Mouse (Mus musculus): ENCODE results near the gene Eif4a1.
A peak's percentile ranks its signal among the peaks of the same experiment; 100 is the strongest.
"Not testable (repeated sequence)": the region's sequence is repeated elsewhere in the genome, so short reads cannot be mapped to it uniquely, and the experiment has no call there.

Eif4a1 gene

DNA sequence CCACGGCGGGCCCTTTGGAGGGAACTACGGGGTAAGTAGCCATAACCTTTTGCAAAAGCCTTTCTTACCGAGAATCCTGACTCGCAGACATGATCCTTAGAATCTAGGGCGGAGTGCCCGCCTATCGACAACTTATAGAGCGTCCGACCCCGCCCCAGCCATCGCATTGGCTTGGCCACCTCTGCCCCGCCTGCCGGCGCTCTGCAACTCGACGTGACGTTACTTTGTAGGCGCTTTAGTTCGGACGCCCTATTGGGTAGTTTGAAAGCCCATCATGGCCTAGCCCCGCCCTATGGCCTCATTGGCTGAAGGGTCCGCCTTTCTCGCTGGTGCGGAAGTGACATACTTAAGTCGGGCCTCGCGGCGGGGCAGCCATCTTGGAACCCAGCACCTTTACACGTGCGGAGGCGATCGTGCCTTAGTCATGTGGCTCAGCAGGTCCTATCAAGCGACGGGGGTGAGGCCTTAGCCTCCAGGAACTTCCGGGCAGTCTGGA, at the start of gene Eif4a1:
Gene Eif4a1 (minus strand): TSS at position 213 of the 496 bp plus-strand sequence.
- ATAC-seq (ENCODE audit: insufficient number of reproducible peaks, low FRiP score, low TSS enrichment) = peak; percentile 92

DNA sequence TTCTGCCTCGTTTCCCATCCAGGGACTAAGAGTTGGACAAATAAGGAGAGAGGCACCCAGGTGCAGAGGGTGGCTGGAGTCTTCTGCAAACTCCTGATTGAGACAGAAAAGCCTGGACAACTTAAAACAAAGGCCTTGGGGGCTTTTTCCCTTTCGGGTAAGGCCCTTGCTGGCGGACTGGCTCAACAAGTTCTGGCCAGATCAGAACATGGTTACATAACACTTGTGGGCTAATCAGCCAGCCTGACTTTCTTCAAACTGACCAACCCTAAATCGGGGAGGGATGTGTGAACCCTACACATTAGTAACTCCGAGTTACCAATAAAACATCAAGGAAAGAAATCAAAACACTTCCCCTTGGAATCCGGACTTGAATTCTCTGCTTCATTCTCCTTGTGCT, 48.6 kb upstream of the Eif4a1 start:
- ATAC-seq (ENCODE audit: insufficient number of reproducible peaks, low FRiP score, low TSS enrichment) = no peak

DNA sequence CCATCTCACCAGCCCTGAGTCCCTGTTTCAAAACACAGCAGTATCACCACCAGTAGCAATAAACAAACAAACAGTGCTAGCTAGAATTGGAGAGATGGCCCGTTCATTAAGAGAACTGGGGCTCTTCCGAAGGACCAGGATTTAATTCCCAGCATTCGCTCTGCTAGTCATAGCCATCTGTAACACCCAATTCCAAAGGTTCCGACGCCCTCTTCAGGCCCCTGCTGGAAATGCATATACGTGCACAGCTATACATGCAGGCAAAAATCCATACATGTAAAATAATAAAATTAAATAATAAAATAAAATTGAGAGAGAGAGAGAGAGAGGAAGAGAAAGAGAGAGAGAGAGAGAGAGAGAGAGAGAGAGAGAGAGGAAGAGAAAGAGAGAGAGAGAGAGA, 47.2 kb upstream of the Eif4a1 start:
- ATAC-seq (ENCODE audit: insufficient number of reproducible peaks, low FRiP score, low TSS enrichment) = no peak

DNA sequence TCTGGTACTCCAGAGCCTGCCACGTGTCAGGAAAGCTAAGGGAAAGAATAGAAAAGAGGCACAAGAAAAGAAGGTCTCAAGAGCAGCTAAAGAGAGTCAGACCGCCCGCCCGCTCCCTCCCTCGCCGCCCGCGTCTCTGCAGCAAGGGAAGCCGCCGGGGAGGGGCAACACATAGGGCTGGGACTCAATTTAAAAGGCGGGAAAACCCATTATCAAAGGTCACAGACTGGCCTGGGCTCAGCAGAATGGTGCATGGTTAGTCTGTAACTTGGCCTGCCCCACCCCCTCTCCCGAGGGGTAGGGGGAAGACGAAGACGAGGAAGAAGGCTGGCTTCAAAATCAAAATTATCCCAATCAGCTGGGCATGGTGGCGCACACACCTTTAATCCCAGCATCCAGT, 46.4 kb upstream of the Eif4a1 start:
- ATAC-seq (ENCODE audit: insufficient number of reproducible peaks, low FRiP score, low TSS enrichment) = no peak

DNA sequence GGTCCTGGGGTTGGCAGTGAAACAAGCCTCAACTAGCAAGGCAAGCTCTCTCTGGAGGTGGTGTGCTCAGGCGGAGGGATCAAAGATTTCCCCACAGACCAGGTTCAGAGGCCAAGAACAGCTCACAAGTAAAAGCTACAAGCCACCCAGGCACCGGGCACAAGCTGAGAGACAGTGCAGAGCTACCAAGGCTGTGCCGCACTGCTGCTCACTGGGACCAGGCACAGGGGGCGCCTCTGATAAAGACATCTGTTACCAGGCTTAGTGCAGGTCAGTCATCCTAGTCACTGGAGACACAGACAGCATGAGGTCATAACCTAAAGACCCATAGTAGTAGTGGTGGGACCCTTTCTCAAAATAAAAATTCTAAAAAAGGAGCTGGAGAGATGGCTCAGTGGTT, 44.7 kb upstream of the Eif4a1 start:
- no peak for ATAC-seq (ENCODE audit: insufficient number of reproducible peaks, low FRiP score, low TSS enrichment)

DNA sequence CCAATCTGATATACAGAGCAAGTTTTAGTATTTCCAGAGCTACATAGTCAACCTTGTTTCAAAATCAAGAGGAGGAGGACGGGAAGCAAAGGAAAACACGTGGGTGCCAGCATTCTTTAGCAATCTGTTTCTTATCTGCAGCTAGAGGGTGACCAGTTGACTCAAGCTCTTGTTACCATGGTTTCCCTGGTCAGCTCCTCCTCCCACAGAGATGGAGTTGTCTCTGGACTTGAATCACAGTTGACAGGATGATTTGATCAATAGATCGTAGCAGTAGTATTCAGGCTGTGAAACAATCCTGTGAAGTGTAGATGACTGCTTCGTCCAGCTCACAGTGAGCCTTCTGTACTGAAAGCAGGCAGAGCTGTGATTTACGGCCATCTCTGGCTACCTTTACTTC, 43.7 kb upstream of the Eif4a1 start:
- ATAC-seq (ENCODE audit: insufficient number of reproducible peaks, low FRiP score, low TSS enrichment) = no peak

DNA sequence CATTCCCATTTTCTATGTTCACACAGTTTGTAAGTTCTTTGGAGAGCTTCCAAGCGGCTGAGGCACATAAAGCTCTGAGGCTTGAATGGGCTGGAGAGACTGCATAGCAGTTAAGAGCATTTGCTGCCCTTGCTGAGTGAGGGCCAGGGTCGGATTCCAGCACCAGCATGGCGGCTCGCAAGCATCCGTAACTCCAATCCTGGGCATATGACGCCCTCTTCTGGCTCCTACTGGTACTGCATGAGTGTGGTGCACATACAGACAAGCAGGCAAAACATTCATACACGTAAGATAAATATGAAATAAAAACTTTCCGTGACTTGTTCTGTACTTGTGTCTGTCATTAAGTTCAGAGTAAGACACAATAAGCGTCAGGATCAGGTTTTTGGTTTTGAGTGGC, 43.3 kb upstream of the Eif4a1 start:
- ATAC-seq (ENCODE audit: insufficient number of reproducible peaks, low FRiP score, low TSS enrichment) = no peak

DNA sequence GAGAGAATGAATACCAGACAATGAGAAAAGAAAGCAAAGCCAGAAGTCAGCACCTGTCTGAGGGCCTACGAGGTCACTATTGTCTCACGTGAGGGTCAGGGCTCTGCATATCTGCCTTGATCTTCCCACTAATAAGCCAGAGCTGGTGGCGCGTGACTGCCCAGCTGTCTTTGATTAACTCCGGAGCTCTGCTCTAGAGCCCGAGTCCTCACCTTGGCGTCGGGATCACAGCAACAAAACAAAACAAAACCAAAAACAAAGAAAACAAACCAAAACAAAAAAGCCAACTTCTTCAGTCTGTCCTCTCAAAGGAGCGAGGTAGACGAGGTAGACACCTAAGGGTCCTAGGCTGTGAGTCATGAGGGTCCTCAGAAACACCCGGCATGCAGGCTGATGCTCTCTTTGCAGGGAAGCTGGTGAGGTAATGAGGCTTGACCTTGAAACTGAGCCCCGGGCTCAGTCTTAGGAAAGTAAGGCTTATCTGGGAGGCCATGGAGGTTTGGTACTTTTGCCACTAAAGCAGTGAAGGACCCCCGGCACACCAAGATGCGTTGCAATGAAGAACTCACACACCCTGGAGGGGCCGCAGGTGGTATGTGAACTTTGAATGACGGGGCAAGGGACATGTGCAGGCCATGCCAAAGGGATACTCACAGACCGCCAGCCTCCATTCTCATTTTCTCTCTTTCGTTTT, 42.6 kb upstream of the Eif4a1 start:
- no peak for ATAC-seq (ENCODE audit: insufficient number of reproducible peaks, low FRiP score, low TSS enrichment)

DNA sequence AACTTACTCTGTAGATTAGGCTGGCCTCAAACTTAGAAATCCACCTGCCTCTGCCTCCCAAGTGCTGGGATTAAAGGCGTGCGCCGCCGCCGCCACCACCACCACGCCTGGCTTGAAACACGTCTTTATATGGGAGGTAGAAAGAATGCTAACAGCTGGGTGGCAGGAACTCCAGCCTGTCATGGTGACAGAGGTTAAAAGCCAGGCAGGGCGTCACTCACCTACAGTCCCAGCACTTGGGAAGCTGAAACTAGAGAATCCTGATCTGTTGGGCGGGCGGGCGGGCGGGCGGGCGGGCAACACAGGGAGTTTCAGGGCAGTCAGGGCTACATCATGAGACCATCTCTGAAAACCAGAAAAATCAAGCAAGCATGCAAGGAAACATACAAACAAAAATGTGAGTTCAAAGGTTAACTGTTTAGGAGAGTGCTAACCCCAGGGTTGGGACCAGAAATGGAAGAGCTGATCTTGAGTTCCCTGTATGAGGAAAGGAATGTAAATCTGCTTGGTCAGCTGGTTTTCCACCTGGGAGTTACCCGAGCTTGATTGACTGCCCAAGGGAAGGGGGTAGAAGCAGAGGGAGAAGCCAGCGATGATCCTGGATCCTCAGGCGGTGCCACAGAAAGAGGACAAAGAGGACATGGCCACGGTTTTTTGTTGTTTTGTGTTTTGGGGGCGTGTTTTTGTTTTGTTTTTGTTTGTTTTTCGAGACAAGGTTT, 40.9 kb upstream of the Eif4a1 start:
- ATAC-seq (ENCODE audit: insufficient number of reproducible peaks, low FRiP score, low TSS enrichment) = no peak

DNA sequence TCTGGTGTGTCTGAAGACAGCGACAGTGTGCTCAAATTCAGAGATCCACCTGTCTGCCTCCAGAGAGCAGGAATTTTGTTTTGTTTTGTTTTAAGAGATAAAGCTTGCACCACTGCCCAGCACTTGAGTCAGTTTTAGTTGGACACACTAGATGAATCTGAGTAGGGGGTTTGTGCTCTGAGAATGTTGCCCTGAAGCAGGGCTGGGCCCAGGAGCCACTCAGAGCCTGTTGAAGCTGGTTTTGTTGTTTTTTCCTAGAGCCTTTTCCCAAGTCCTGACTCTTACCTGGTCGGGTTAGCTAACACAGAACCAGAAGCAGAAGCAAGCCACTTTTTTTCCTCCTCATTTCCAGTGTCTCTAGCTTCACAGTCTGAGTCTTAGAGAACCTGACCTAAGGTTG, 38.9 kb upstream of the Eif4a1 start:
- ATAC-seq (ENCODE audit: insufficient number of reproducible peaks, low FRiP score, low TSS enrichment) = no peak

DNA sequence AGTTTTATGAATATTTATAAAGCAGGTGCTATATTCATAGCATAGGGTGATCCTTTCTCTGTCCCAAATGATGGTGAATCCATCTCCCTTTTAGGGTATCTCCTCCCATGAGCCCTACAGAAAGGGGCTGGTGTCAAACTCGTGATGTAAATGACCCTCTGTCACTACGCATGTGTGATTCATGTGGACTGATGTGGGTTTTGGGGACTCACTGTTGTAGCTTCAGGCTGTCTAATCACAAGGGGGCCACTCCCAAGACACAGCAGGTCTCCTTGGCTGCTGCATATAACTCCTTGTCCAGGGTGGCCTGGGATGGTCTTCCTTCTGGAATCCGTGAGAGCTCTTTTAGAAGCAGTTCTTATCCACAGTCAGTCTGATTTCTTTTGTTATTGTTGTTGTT, 38.2 kb upstream of the Eif4a1 start:
- ATAC-seq (ENCODE audit: insufficient number of reproducible peaks, low FRiP score, low TSS enrichment) = no peak

DNA sequence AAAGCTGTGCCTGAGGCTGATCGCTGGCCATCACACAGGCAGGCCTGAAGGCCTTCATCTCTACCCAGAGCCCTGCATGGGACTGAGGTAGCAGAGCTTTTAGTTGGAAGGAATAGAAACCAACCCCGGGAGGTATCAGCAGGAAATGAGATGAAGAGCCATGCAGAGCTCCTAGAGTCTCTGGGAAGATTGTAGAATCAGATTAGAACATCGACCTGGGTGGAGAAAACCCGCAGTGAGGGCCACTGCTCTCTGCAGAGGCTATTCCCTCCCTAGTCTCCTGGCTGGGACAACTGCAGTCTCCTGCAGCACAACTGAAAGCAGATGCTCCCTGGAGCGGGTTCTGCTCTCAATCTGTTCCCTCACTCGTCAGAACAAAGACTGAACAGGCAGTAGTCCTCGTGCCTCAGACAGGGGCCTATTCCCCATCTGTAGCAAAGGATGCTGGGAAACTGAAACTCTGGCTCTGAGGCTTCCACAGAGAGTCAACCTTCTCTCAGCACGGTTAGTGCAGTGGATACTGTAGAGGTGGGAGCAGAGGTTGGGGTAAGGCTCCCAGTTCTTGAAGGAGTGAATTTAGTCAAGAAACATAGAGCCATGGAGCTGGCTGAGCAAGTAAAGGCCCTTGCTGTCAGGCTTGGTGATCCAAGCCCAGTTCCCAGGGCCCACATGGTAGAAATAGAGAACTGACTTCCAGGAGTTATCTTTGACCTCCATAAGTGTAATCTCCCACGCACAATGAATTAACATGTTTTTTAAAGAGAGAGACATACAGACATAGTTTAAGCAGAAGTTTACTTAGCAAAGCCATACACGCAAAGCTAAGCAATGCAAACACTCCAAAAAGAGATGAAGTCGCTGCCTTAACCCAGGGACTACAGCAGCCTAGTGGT, 37.6 kb upstream of the Eif4a1 start:
- ATAC-seq (ENCODE audit: insufficient number of reproducible peaks, low FRiP score, low TSS enrichment) = no peak

DNA sequence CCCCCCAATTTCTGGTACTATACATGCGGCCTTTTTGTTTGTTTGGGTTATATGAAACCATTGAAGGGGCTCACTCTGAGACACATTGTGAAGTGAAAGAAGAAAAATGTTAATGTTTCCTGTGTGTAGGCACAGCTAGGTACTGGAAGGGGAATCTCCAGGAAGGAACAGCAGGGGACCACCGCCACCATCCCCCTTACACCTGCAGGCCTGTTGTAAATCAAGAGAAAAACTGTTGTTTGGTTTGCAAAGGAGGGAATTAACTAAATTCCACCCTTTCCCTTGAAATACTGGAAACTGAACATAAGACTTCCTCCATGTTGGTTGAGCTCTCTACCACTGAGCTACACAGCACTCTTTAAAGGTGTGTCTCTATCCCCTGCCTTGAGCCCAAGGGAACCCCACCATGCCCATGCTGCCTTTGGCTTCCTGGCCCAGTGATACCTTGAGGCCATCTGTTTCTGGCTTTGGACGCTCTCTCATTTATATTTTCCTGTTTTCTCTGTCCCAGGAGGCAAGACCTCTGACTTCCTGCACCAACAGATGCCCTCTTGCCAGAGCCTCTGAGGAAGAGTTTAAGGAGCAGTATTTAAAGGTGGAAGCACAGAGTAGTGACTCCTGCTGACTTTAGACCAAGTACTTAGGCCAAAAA, 36.5 kb upstream of the Eif4a1 start:
- ATAC-seq (ENCODE audit: insufficient number of reproducible peaks, low FRiP score, low TSS enrichment) = no peak

DNA sequence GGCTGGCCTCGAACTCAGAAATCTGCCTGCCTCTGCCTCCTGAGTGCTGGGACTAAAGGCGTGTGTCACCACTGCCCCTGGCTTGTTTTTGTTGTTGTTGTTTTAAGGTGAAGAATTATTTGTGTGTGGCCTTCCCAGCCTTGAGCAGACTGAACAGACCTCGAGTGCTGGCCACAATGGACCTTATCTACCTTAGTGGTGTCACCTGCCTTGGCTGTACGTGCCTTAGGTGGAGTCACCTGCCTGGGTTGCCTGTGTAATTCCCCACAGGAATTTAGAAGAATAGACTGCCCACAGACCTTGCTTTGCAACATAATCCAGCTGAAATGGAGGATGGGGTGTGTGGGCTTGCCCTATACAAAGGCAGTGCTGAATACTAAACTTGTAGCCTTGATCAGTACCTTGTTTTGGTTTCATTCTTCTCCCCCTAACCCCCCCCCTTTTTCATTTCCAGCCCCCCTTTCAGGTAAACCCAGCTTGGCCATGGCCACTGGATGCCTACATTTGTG, 35.7 kb upstream of the Eif4a1 start:
- ATAC-seq (ENCODE audit: insufficient number of reproducible peaks, low FRiP score, low TSS enrichment) = no peak

DNA sequence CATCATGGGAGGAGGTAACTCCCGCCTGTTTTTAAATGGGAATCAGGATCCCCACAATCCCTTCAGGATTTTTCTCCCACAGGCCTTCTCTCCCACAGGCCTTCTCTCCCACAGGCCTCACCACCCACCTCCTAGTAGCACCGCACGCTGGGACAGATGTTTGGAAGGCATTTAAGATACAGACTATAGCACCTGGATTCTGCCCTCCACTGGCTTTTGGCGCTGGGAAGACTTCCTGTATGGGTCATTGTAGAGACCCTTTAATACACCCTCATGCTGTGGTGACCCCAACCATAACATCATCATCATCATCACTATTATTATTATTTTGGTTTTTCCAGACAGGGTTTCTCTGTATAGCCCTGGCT, 35.2 kb upstream of the Eif4a1 start:
- ATAC-seq (ENCODE audit: insufficient number of reproducible peaks, low FRiP score, low TSS enrichment) = no peak

DNA sequence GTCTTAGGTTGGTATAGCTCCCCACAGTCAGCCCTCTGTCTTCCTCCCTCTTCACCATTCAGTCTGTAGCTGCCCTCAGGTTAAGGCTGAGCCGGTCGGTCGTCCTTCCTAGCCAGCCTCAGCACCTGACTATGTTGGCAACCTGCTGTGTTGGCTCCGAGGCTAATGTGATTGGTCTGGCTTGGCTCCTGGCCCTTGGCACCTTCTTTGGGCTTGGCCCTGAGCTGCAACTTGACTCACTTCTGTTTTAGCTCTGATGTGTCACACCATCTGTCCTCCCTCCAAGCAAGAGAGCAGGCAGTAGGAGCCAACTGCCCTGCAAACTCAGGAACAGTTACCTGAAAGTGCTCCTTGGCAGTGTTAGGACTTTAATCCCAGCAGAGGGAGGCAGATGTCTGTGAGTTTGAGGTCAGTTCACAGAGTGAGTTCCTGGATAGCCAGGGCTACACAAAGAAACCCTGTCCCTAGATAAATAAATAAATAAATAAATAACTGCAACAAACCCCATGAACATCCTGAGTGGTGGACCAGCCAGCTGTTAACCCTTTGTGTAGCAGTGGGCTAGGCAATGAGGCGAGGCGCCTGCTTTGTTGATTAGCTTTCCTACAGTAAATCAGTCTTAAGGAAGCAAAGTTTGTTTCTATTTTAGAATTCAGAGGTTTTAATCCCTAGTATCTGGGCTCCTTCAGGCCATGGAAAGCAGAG, 34.7 kb upstream of the Eif4a1 start:
- ATAC-seq (ENCODE audit: insufficient number of reproducible peaks, low FRiP score, low TSS enrichment) = peak; percentile 89; the same call in 1 of the 2 replicates

DNA sequence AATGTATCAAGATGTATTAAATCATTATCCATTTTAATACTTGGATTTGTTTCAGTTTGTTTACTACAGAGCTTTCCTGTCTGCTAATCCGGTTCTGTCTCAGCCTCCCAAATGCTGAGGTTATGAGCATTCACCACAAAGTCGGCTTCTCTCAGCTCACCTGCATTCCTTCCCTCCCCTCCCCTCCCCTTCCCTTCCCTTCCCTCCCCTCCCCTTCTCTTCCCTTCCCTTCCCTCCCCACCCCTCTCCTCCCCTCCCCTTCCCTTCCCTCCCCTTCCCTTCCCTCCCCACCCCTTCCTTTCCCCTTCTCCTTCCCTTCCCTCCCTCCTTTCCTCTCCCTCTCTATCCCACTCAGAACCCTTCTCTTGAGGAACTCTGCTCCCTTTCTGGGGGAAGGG, 32.4 kb upstream of the Eif4a1 start:
- no peak for ATAC-seq (ENCODE audit: insufficient number of reproducible peaks, low FRiP score, low TSS enrichment)

DNA sequence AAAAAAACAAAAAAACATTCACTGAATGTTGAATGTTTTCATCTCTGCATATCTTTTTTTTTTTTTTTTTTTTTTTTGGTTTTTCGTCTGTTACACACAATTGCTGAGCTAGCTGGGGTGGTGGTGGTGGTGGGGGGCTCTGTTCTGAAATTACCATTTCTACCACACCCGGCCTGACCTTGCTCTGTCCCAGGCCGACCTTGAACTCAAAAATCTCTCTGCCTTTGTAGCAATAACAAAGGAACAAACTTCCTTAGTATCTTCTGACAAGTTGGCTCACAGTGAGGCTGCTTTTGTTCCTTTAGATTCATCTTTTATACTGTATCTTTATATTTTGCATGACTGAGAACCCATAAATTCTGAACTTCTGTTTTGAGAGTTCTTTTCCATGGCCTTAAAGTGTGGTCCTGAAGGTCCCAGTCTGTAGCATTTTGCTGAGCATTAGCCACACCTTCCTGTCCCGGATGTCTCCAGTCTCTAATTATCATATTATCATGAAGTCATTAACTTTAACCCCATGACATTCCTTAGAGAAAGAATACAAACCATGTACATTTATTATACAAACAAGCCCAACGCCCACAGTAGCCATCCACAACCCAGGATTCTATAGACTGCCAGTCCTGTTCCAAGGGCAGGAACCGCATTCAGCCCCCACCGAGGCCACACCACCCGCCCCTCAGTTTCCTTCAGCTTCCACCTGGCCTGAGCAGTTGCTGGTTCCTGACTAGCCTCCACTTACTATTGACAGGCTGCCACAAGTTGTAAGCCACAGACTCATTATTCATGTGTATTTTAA, 31.8 kb upstream of the Eif4a1 start:
- no peak for ATAC-seq (ENCODE audit: insufficient number of reproducible peaks, low FRiP score, low TSS enrichment)

DNA sequence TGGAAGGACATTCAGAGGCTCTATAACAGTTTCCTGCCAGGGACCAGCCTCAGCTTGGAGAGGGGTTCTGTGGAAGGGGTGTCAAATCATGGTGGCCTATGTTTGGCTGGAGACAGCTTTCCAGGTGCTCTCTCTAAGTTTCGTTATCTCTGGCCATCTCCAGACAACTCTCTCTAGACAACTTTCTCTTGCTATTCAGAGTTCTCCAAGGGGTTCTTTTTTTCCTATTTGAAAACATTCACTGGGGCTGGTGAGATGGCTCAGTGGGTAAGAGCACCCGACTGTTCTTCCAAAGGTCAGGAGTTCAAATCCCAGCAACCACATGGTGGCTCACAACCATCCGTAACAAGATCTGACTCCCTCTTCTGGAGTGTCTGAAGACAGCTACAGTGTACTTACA, 31.2 kb upstream of the Eif4a1 start:
- not testable (repeated sequence) for ATAC-seq (ENCODE audit: insufficient number of reproducible peaks, low FRiP score, low TSS enrichment)
